8 mouse cellular contexts compared by ENCODE assay signal in genomic region chr4:126556809-126557711, GRCm38 (mm10). TPM values are rescaled to one million over a fixed set of nuclear protein-coding genes. Genes with fewer than 3 reads are reported as not detected.
A peak's percentile ranks its signal among the peaks of the same experiment; 100 is the strongest.
DNase-seq lines count a peak whose midpoint lies in the region; ATAC-seq and TF ChIP-seq lines count a peak whose summit lies in the region.

Gene Clspn (plus strand): TSS chr4:126556935.

- no peaks in the 10 kb centered on the region; the same call in 1 of the 2 replicates for H3K27me3 ChIP-seq in embryonic facial prominence, embryonic 12.5 days
- no peaks in the 10 kb centered on the region for H3K27me3 ChIP-seq in limb, embryonic 15.5 days
- H3K27me3 ChIP-seq in midbrain, postnatal 0 days (ENCODE audit: insufficient read depth, low read length), result no peaks in the 10 kb centered on the region

- peak within 1 kb of the TSS; percentile 66 for H3K9ac ChIP-seq in embryonic facial prominence, embryonic 12.5 days
- peak within 1 kb of the TSS; percentile 60 for H3K9ac ChIP-seq in limb, embryonic 15.5 days
- H3K9ac ChIP-seq in midbrain, postnatal 0 days (replicated peaks; ENCODE audit: low read length, poor library complexity, severe bottlenecking), result peak within 1 kb of the TSS; percentile 44; the same call in 1 of the 2 replicates

- peaks cover 16% of the 10 kb centered on the region for H3K36me3 ChIP-seq in embryonic facial prominence, embryonic 12.5 days
- H3K36me3 ChIP-seq in limb, embryonic 15.5 days, result peaks cover 12% of the 10 kb centered on the region
- H3K36me3 ChIP-seq in midbrain, postnatal 0 days (ENCODE audit: insufficient read depth, low read length), result no peaks in the 10 kb centered on the region

- 1% methylated on average over 54 of the region's 54 CpGs for WGBS in embryonic facial prominence, embryonic 12.5 days
- under 1% methylated on average over 54 of the region's 54 CpGs for WGBS in limb, embryonic 15.5 days
- 1% methylated on average over 50 of the region's 54 CpGs for WGBS in midbrain, postnatal 0 days

- TF ChIP-seq CTCF in midbrain, postnatal 0 days (IDR thresholded peaks at IDR 0.05), result peak; percentile 33; the same call in 1 of the 2 replicates

- H3K4me2 ChIP-seq in embryonic facial prominence, embryonic 12.5 days (replicated peaks), result peak within 1 kb of the TSS; percentile 64
- H3K4me2 ChIP-seq in limb, embryonic 15.5 days, result peak within 1 kb of the TSS; percentile 79
- peak within 1 kb of the TSS; percentile 87 for H3K4me2 ChIP-seq in midbrain, postnatal 0 days (ENCODE audit: low read depth, low read length, poor library complexity, severe bottlenecking)

- ATAC-seq in embryonic facial prominence, embryonic 12.5 days (ENCODE audit: insufficient number of reproducible peaks, insufficient read depth, low FRiP score, low TSS enrichment), result peak; percentile 95
- ATAC-seq in limb, embryonic 15.5 days (ENCODE audit: insufficient number of reproducible peaks, low FRiP score, low TSS enrichment, low read depth), result peak; percentile 93
- peak; percentile 92 for ATAC-seq in midbrain, postnatal 0 days (ENCODE audit: low FRiP score)

- H3K4me3 ChIP-seq in embryonic facial prominence, embryonic 12.5 days, result peak within 1 kb of the TSS; percentile 67
- H3K4me3 ChIP-seq in limb, embryonic 15.5 days, result peak within 1 kb of the TSS; percentile 79
- H3K4me3 ChIP-seq in midbrain, postnatal 0 days (ENCODE audit: low read depth, low read length), result peak within 1 kb of the TSS; percentile 71

- DNase-seq in A20 (ENCODE audit: low read depth, low spot score), result peak; percentile 97
- peak; percentile 94 to 95 for DNase-seq in adrenal gland, postnatal 36 days
- peak; percentile 90 to 91 for DNase-seq in heart, adult 18-20 months
- peak; percentile 84 for DNase-seq in kidney, adult 18-20 months
- DNase-seq in midbrain, postnatal 0 days (ENCODE audit: low spot score), result peak; percentile 93
- peak; percentile 85 to 88 for DNase-seq in spleen, postnatal 14 days (ENCODE audit: low spot score in 2 of 2)

- H3K4me1 ChIP-seq in embryonic facial prominence, embryonic 12.5 days, result 0 out of 2 replicates have a peak, but pooled peaks cover 4% of the 10 kb centered on the region
- H3K4me1 ChIP-seq in limb, embryonic 15.5 days, result peaks cover 5% of the 10 kb centered on the region
- 0 out of 2 replicates have a peak, but pooled peaks cover 3% of the 10 kb centered on the region for H3K4me1 ChIP-seq in midbrain, postnatal 0 days (ENCODE audit: insufficient read depth, low read length)

- peak within 1 kb of the TSS; percentile 80 for H3K27ac ChIP-seq in embryonic facial prominence, embryonic 12.5 days
- H3K27ac ChIP-seq in limb, embryonic 15.5 days, result peak within 1 kb of the TSS; percentile 71
- H3K27ac ChIP-seq in midbrain, postnatal 0 days (ENCODE audit: low read depth, low read length), result no peak within 1 kb of the TSS

- H3K9me3 ChIP-seq in embryonic facial prominence, embryonic 12.5 days, result no peaks in the 10 kb centered on the region
- H3K9me3 ChIP-seq in limb, embryonic 15.5 days, result no peaks in the 10 kb centered on the region
- H3K9me3 ChIP-seq in midbrain, postnatal 0 days (ENCODE audit: low read length), result no peaks in the 10 kb centered on the region

RNA-seq across cellular contexts. Expression of gene Clspn, which starts in this region (rescaled TPM):
- 1 to 10 TPM; 2.9 to 3.5 TPM for total RNA-seq in adrenal gland, postnatal 36 days (2021)
- 40.7 and 41.4 TPM in 2 replicates for polyA plus RNA-seq in embryonic facial prominence, embryonic 12.5 days (2016; fragmentation: Nextera tagmentation; extraction: Ambion mirVana)
- under 1 TPM; 0.20 to 0.41 TPM for total RNA-seq in heart, adult 18-20 months (2021)
- polyA plus RNA-seq in limb, embryonic 15.5 days (2015; fragmentation: Nextera tagmentation; extraction: Ambion mirVana), result 34.4 and 36.1 TPM in 2 replicates
- 1.2 and 1.4 TPM in 2 replicates for total RNA-seq in midbrain, postnatal 0 days (2014; rRNA removed)
- 1.2 and 1.5 TPM in 2 replicates for polyA plus RNA-seq in midbrain, postnatal 0 days (2015; fragmentation: Nextera tagmentation; extraction: Ambion mirVana)

Comparison
In these comparisons a context has a peak if more than half of its experiments do, and no peak if none do; other contexts are left out.
1. RNA of gene Clspn (polyA plus RNA-seq): 40.7 to 41.4 TPM in embryonic facial prominence, embryonic 12.5 days and 34.4 to 36.1 TPM in limb, embryonic 15.5 days; 1.2 to 1.5 TPM in midbrain, postnatal 0 days; every median in the first group is over 10 times any median in the second.
2. Peak in DNase-seq in heart, adult 18-20 months; RNA of the gene not detected or under 1 TPM.
3. Peak in every context shown above with its lines, with median percentiles within 50 percentile points of each other: DNase-seq, ATAC-seq, H3K4me2 ChIP-seq, H3K4me3 ChIP-seq and H3K9ac ChIP-seq.